Mouse (Mus musculus): ENCODE measurements at regions not wholly inside any gene's neighbourhood (a gene's known extent, or its start where the extent isn't known, plus 50 kb on each side); places are given as distances from the start of the nearest gene placed in this dataset.

DNA sequence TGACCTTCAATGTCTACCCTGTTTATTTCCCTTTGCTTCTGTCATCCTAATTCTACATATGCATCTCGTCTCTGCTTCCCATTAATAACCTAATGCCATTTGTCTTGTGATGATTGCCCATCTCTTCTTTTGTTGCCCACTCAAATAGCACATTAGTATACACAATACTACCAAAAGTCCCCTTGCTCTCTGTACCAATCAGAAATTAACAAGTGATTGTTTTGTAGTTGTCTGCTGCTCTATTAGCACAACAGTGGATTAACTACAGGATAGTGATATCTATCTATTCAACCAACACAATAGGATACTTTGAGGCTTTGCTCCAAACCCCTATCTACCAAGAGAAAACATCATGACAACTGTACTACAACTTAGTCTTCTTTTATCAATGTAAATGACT lies 70.4 kb downstream of the Etaa1 start:
- 68% methylated on average over 1 of the region's 1 CpGs for WGBS
- Histone ChIP-seq H3K9ac (ENCODE audit: low read depth, low read length) (no peak overlapping the region), H3K4me2 (ENCODE audit: low read length) (no peak overlapping the region), H3K4me3 (ENCODE audit: low read length) (no peak overlapping the region), H3K36me3 (ENCODE audit: control insufficient read depth, insufficient read depth, low read length) (no peaks in the 10 kb centered on the region), H3K4me1 (ENCODE audit: control insufficient read depth, insufficient read depth, low read depth, low read length) (no peaks in the 10 kb centered on the region), H3K27ac (ENCODE audit: low read depth, low read length) (no peak overlapping the region), H3K27me3 (replicated peaks; ENCODE audit: control insufficient read depth, insufficient read depth, low read length) (no peaks in the 10 kb centered on the region), H3K9me3 (ENCODE audit: control insufficient read depth, low read length) (no peaks in the 10 kb centered on the region)
- ATAC-seq: no peak
